Mouse (Mus musculus) CD4-positive, CD25-positive, alpha-beta regulatory T cell, adult 4 months (primary cell): ENCODE measurements around the gene Rbsn. TPM values are rescaled to one million over a fixed set of nuclear protein-coding genes. Genes with fewer than 3 reads are reported as not detected.

Experiments
- ATAC-seq: one replicate; pipeline ENCODE4 v1.8.0; 2017
- polyA plus RNA-seq, 2 experiments: library from polyadenylated mRNA; unstranded; fragments of 100-300 nt; shearing (Covaris generic); gene quantifications; one replicate each; pipeline ENCODE4 v1.2.1; 2017

Gene Rbsn
- polyA plus RNA-seq, 2 experiments from 2014 or later, result 13.7 to 26.3 TPM

- ATAC-seq, result no peak
These were observed 52.0 kb downstream of the Rbsn start for GRCm38 (mm10) chr6:92162724-92163123.

GRCm38 (mm10) chr6:92158801-92159200 lies 55.9 kb downstream of the Rbsn start:
- no peak for ATAC-seq

GRCm38 (mm10) chr6:92153774-92154173 lies 61.0 kb downstream of the Rbsn start:
- ATAC-seq, result no peak

- ATAC-seq, result no peak
These were observed 68.8 kb downstream of the Rbsn start for GRCm38 (mm10) chr6:92145881-92146280.

Other genes starting within 250 kb of the Rbsn start
- gene Fgd5, start 236.0 kb downstream of the Rbsn start, polyA plus RNA-seq, result under 1 TPM in 1 of 2 experiments, not detected in 1; 0.08 TPM
- gene Nr2c2, start 123.5 kb downstream of the Rbsn start, polyA plus RNA-seq, result 10 to 100 TPM; 75.5 to 86.4 TPM
- gene Mrps25, start 30.9 kb downstream of the Rbsn start, polyA plus RNA-seq, result 10 to 100 TPM; 48.7 to 58.2 TPM
- not detected for gene Trh, start 29.7 kb upstream of the Rbsn start, polyA plus RNA-seq